Mouse (Mus musculus): ENCODE data around the gene Klc1. TPM values are rescaled to one million over a fixed set of nuclear protein-coding genes. Genes with fewer than 3 reads are reported as not detected.
A peak's percentile ranks its signal among the peaks of the same experiment; 100 is the strongest.

The Klc1 gene
- polyA plus RNA-seq, 1 experiment from 2014 or later, result 598 TPM

GRCm38 (mm10) chr12:111737370-111737769 lies 21.3 kb upstream of the Klc1 start:
- Histone ChIP-seq H3K4me1 (ENCODE audit: control insufficient read depth, insufficient read depth, low read length) (no peaks in the 10 kb centered on the region), H3K4me3 (ENCODE audit: low read depth, low read length) (no peak overlapping the region), H3K27me3 (ENCODE audit: control insufficient read depth, insufficient read depth, low read length) (no peaks in the 10 kb centered on the region), H3K4me2 (ENCODE audit: low read depth, low read length) (no peak overlapping the region), H3K9me3 (ENCODE audit: control insufficient read depth, low read length) (no peaks in the 10 kb centered on the region), H3K36me3 (ENCODE audit: control insufficient read depth, insufficient read depth, low read length) (no peaks in the 10 kb centered on the region), H3K27ac (ENCODE audit: low read depth, low read length) (no peak overlapping the region), H3K9ac (replicated peaks; ENCODE audit: low read depth, low read length) (no peak overlapping the region)
- 50% methylated on average over 9 of the region's 9 CpGs for WGBS
- ATAC-seq (ENCODE audit: low read depth), result no peak

GRCm38 (mm10) chr12:111738754-111739153 lies 19.9 kb upstream of the Klc1 start:
- Histone ChIP-seq H3K4me1 (ENCODE audit: control insufficient read depth, insufficient read depth, low read length) (no peaks in the 10 kb centered on the region), H3K9me3 (ENCODE audit: control insufficient read depth, low read length) (no peaks in the 10 kb centered on the region), H3K4me2 (ENCODE audit: low read depth, low read length) (no peak overlapping the region), H3K36me3 (ENCODE audit: control insufficient read depth, insufficient read depth, low read length) (no peaks in the 10 kb centered on the region), H3K27ac (ENCODE audit: low read depth, low read length) (no peak overlapping the region), H3K4me3 (ENCODE audit: low read depth, low read length) (no peak overlapping the region), H3K27me3 (ENCODE audit: control insufficient read depth, insufficient read depth, low read length) (no peaks in the 10 kb centered on the region), H3K9ac (replicated peaks; ENCODE audit: low read depth, low read length) (no peak overlapping the region)
- WGBS, result 14% methylated on average over 3 of the region's 3 CpGs
- no peak for ATAC-seq (ENCODE audit: low read depth)

- Histone ChIP-seq H3K27me3 (ENCODE audit: control insufficient read depth, insufficient read depth, low read length) (no peaks in the 10 kb centered on the region), H3K4me2 (ENCODE audit: low read depth, low read length) (no peak overlapping the region), H3K27ac (ENCODE audit: low read depth, low read length) (no peak overlapping the region), H3K4me3 (ENCODE audit: low read depth, low read length) (no peak overlapping the region), H3K9ac (replicated peaks; ENCODE audit: low read depth, low read length) (no peak overlapping the region), H3K9me3 (ENCODE audit: control insufficient read depth, low read length) (no peaks in the 10 kb centered on the region), H3K4me1 (ENCODE audit: control insufficient read depth, insufficient read depth, low read length) (no peaks in the 10 kb centered on the region), H3K36me3 (ENCODE audit: control insufficient read depth, insufficient read depth, low read length) (no peaks in the 10 kb centered on the region)
- WGBS, result 72% methylated on average over 8 of the region's 8 CpGs
- no peak for ATAC-seq (ENCODE audit: low read depth)
These were observed 17.3 kb upstream of the Klc1 start for GRCm38 (mm10) chr12:111741338-111741737.

- Histone ChIP-seq H3K9me3 (ENCODE audit: control insufficient read depth, low read length) (no peaks in the 10 kb centered on the region), H3K27ac (ENCODE audit: low read depth, low read length) (no peak overlapping the region), H3K4me1 (ENCODE audit: control insufficient read depth, insufficient read depth, low read length) (no peaks in the 10 kb centered on the region), H3K9ac (replicated peaks; ENCODE audit: low read depth, low read length) (no peak overlapping the region), H3K4me3 (ENCODE audit: low read depth, low read length) (no peak overlapping the region), H3K4me2 (ENCODE audit: low read depth, low read length) (no peak overlapping the region), H3K36me3 (ENCODE audit: control insufficient read depth, insufficient read depth, low read length) (no peaks in the 10 kb centered on the region), H3K27me3 (ENCODE audit: control insufficient read depth, insufficient read depth, low read length) (no peaks in the 10 kb centered on the region)
- ATAC-seq (ENCODE audit: low read depth), result no peak
- WGBS, result 82% methylated on average over 2 of the region's 2 CpGs
These were observed 15.2 kb upstream of the Klc1 start for GRCm38 (mm10) chr12:111743419-111743818.

GRCm38 (mm10) chr12:111743981-111744423 lies 14.6 kb upstream of the Klc1 start:
- H3K4me2 ChIP-seq (ENCODE audit: low read depth, low read length), result no peak overlapping the region
- no peak overlapping the region for H3K9ac ChIP-seq (replicated peaks; ENCODE audit: low read depth, low read length)
- no peaks in the 10 kb centered on the region for H3K36me3 ChIP-seq (ENCODE audit: control insufficient read depth, insufficient read depth, low read length)
- H3K4me3 ChIP-seq (ENCODE audit: low read depth, low read length), result no peak overlapping the region
- no peaks in the 10 kb centered on the region for H3K27me3 ChIP-seq (ENCODE audit: control insufficient read depth, insufficient read depth, low read length)
- H3K9me3 ChIP-seq (ENCODE audit: control insufficient read depth, low read length), result no peaks in the 10 kb centered on the region
- no peak for ATAC-seq (ENCODE audit: low read depth)
- H3K4me1 ChIP-seq (ENCODE audit: control insufficient read depth, insufficient read depth, low read length), result no peaks in the 10 kb centered on the region
- 70% methylated on average over 11 of the region's 11 CpGs for WGBS
- H3K27ac ChIP-seq (ENCODE audit: low read depth, low read length), result no peak overlapping the region

- no peaks in the 10 kb centered on the region for H3K27me3 ChIP-seq (ENCODE audit: control insufficient read depth, insufficient read depth, low read length)
- no peak overlapping the region for H3K9ac ChIP-seq (replicated peaks; ENCODE audit: low read depth, low read length)
- ATAC-seq (ENCODE audit: low read depth), result no peak
- H3K4me1 ChIP-seq (ENCODE audit: control insufficient read depth, insufficient read depth, low read length), result no peaks in the 10 kb centered on the region
- no peak overlapping the region for H3K27ac ChIP-seq (ENCODE audit: low read depth, low read length)
- H3K9me3 ChIP-seq (ENCODE audit: control insufficient read depth, low read length), result no peaks in the 10 kb centered on the region
- 67% methylated on average over 6 of the region's 6 CpGs for WGBS
- no peaks in the 10 kb centered on the region for H3K36me3 ChIP-seq (ENCODE audit: control insufficient read depth, insufficient read depth, low read length)
- no peak overlapping the region for H3K4me2 ChIP-seq (ENCODE audit: low read depth, low read length)
- H3K4me3 ChIP-seq (ENCODE audit: low read depth, low read length), result no peak overlapping the region
These were observed 13.4 kb upstream of the Klc1 start for GRCm38 (mm10) chr12:111745274-111745673.

- Histone ChIP-seq H3K36me3 (ENCODE audit: control insufficient read depth, insufficient read depth, low read length) (no peaks in the 10 kb centered on the region), H3K4me1 (ENCODE audit: control insufficient read depth, insufficient read depth, low read length) (no peaks in the 10 kb centered on the region), H3K4me2 (ENCODE audit: low read depth, low read length) (no peak overlapping the region), H3K9me3 (ENCODE audit: control insufficient read depth, low read length) (no peaks in the 10 kb centered on the region), H3K9ac (replicated peaks; ENCODE audit: low read depth, low read length) (no peak overlapping the region), H3K4me3 (ENCODE audit: low read depth, low read length) (no peak overlapping the region), H3K27ac (ENCODE audit: low read depth, low read length) (no peak overlapping the region; the same call in 1 of the 2 replicates), H3K27me3 (ENCODE audit: control insufficient read depth, insufficient read depth, low read length) (no peaks in the 10 kb centered on the region)
- 68% methylated on average over 5 of the region's 5 CpGs for WGBS
- ATAC-seq (ENCODE audit: low read depth), result peak; percentile 76; the same call in 1 of the 2 replicates
These were observed 12.6 kb upstream of the Klc1 start for GRCm38 (mm10) chr12:111746091-111746490.

GRCm38 (mm10) chr12:111747421-111747820 lies 11.2 kb upstream of the Klc1 start:
- no peak overlapping the region for H3K4me2 ChIP-seq (ENCODE audit: low read depth, low read length)
- H3K27ac ChIP-seq (ENCODE audit: low read depth, low read length), result no peak overlapping the region
- H3K9ac ChIP-seq (replicated peaks; ENCODE audit: low read depth, low read length), result no peak overlapping the region
- H3K27me3 ChIP-seq (ENCODE audit: control insufficient read depth, insufficient read depth, low read length), result no peaks in the 10 kb centered on the region
- no peaks in the 10 kb centered on the region for H3K36me3 ChIP-seq (ENCODE audit: control insufficient read depth, insufficient read depth, low read length)
- no peak overlapping the region for H3K4me3 ChIP-seq (ENCODE audit: low read depth, low read length)
- no peak for ATAC-seq (ENCODE audit: low read depth)
- no peaks in the 10 kb centered on the region for H3K9me3 ChIP-seq (ENCODE audit: control insufficient read depth, low read length)
- H3K4me1 ChIP-seq (ENCODE audit: control insufficient read depth, insufficient read depth, low read length), result no peaks in the 10 kb centered on the region
- WGBS, result 80% methylated on average over 7 of the region's 7 CpGs

- H3K4me3 ChIP-seq (ENCODE audit: low read depth, low read length), result no peak overlapping the region
- H3K27ac ChIP-seq (ENCODE audit: low read depth, low read length), result no peak overlapping the region
- H3K9me3 ChIP-seq (ENCODE audit: control insufficient read depth, low read length), result no peaks in the 10 kb centered on the region
- H3K36me3 ChIP-seq (ENCODE audit: control insufficient read depth, insufficient read depth, low read length), result no peaks in the 10 kb centered on the region
- H3K4me2 ChIP-seq (ENCODE audit: low read depth, low read length), result no peak overlapping the region
- no peaks in the 10 kb centered on the region for H3K27me3 ChIP-seq (ENCODE audit: control insufficient read depth, insufficient read depth, low read length)
- H3K9ac ChIP-seq (replicated peaks; ENCODE audit: low read depth, low read length), result no peak overlapping the region
- no peak for ATAC-seq (ENCODE audit: low read depth)
- 98% methylated on average over 3 of the region's 3 CpGs for WGBS
- H3K4me1 ChIP-seq (ENCODE audit: control insufficient read depth, insufficient read depth, low read length), result no peaks in the 10 kb centered on the region
These were observed 7.9 kb upstream of the Klc1 start for GRCm38 (mm10) chr12:111750739-111751138.

- ATAC-seq (ENCODE audit: low read depth), result no peak
- 94% methylated on average over 6 of the region's 6 CpGs for WGBS
- Histone ChIP-seq H3K27ac (ENCODE audit: low read depth, low read length) (no peak overlapping the region), H3K27me3 (ENCODE audit: control insufficient read depth, insufficient read depth, low read length) (no peaks in the 10 kb centered on the region), H3K36me3 (ENCODE audit: control insufficient read depth, insufficient read depth, low read length) (no peaks in the 10 kb centered on the region), H3K4me3 (ENCODE audit: low read depth, low read length) (no peak overlapping the region), H3K4me1 (ENCODE audit: control insufficient read depth, insufficient read depth, low read length) (no peaks in the 10 kb centered on the region), H3K4me2 (ENCODE audit: low read depth, low read length) (no peak overlapping the region), H3K9ac (replicated peaks; ENCODE audit: low read depth, low read length) (no peak overlapping the region), H3K9me3 (ENCODE audit: control insufficient read depth, low read length) (no peaks in the 10 kb centered on the region)
These were observed 6.2 kb upstream of the Klc1 start for GRCm38 (mm10) chr12:111752491-111752890.
